Mouse (Mus musculus): ENCODE data around the gene Gm20388. TPM values are rescaled to one million over a fixed set of nuclear protein-coding genes. Genes with fewer than 3 reads are reported as not detected.

The Gm20388 gene
- polyA plus RNA-seq, 1 experiment from 2014 or later: 8.3 TPM

- Histone ChIP-seq H3K36me3 (ENCODE audit: control insufficient read depth, insufficient read depth, low read length) (0 out of 2 replicates have a peak, but pooled peaks cover 4% of the 10 kb centered on the region), H3K4me1 (replicated peaks; ENCODE audit: control insufficient read depth, insufficient read depth, low read length) (peaks cover 19% of the 10 kb centered on the region), H3K27me3 (replicated peaks; ENCODE audit: control insufficient read depth, insufficient read depth, low read length) (no peaks in the 10 kb centered on the region), H3K9ac (ENCODE audit: low read length) (no peak overlapping the region), H3K27ac (ENCODE audit: low read depth) (no peak overlapping the region), H3K4me3 (ENCODE audit: low read depth, low read length) (no peak overlapping the region), H3K9me3 (ENCODE audit: control insufficient read depth, low read length) (no peaks in the 10 kb centered on the region), H3K4me2 (ENCODE audit: low read length) (no peak overlapping the region)
- 31% methylated on average over 4 of the region's 4 CpGs for WGBS
- DNase-seq (ENCODE audit: low spot score): no peak
- no peak for ATAC-seq (replicated peaks; ENCODE audit: low FRiP score, low TSS enrichment, low read depth)
These were observed 3027.9 kb downstream of the Gm20388 start for GRCm38 (mm10) chr8:122938591-122938990.

GRCm38 (mm10) chr8:122942803-122943713 lies 3032.4 kb downstream of the Gm20388 start:
- no peak for ATAC-seq (replicated peaks; ENCODE audit: low FRiP score, low TSS enrichment, low read depth)
- 73% methylated on average over 9 of the region's 9 CpGs for WGBS
- DNase-seq (ENCODE audit: low spot score): no peak
- no peak overlapping the region for H3K27ac ChIP-seq (ENCODE audit: low read depth)
- peaks cover 11% of the 10 kb centered on the region for H3K4me1 ChIP-seq (replicated peaks; ENCODE audit: control insufficient read depth, insufficient read depth, low read length)
- H3K4me3 ChIP-seq (ENCODE audit: low read depth, low read length): no peak overlapping the region
- 0 out of 2 replicates have a peak, but pooled peaks cover 4% of the 10 kb centered on the region for H3K36me3 ChIP-seq (ENCODE audit: control insufficient read depth, insufficient read depth, low read length)
- H3K9me3 ChIP-seq (ENCODE audit: control insufficient read depth, low read length): no peaks in the 10 kb centered on the region
- no peak overlapping the region for H3K9ac ChIP-seq (ENCODE audit: low read length)
- H3K4me2 ChIP-seq (ENCODE audit: low read length): no peak overlapping the region
- no peaks in the 10 kb centered on the region for H3K27me3 ChIP-seq (replicated peaks; ENCODE audit: control insufficient read depth, insufficient read depth, low read length)

GRCm38 (mm10) chr8:122945775-122946174 lies 3035.1 kb downstream of the Gm20388 start:
- no peaks in the 10 kb centered on the region for H3K9me3 ChIP-seq (ENCODE audit: control insufficient read depth, low read length)
- 78% methylated on average over 2 of the region's 2 CpGs for WGBS
- DNase-seq (ENCODE audit: low spot score) (no peak), ATAC-seq (replicated peaks; ENCODE audit: low FRiP score, low TSS enrichment, low read depth) (no peak)
- H3K27ac ChIP-seq (ENCODE audit: low read depth): no peak overlapping the region
- no peak overlapping the region for H3K9ac ChIP-seq (ENCODE audit: low read length)
- no peaks in the 10 kb centered on the region for H3K27me3 ChIP-seq (replicated peaks; ENCODE audit: control insufficient read depth, insufficient read depth, low read length)
- H3K36me3 ChIP-seq (ENCODE audit: control insufficient read depth, insufficient read depth, low read length): 0 out of 2 replicates have a peak, but pooled peaks cover 4% of the 10 kb centered on the region
- no peak overlapping the region for H3K4me3 ChIP-seq (ENCODE audit: low read depth, low read length)
- H3K4me2 ChIP-seq (ENCODE audit: low read length): no peak overlapping the region
- peaks cover 8% of the 10 kb centered on the region for H3K4me1 ChIP-seq (replicated peaks; ENCODE audit: control insufficient read depth, insufficient read depth, low read length)

GRCm38 (mm10) chr8:122949701-122950100 lies 3039.1 kb downstream of the Gm20388 start:
- 77% methylated on average over 5 of the region's 5 CpGs for WGBS
- H3K27ac ChIP-seq (ENCODE audit: low read depth): no peak overlapping the region
- H3K9me3 ChIP-seq (ENCODE audit: control insufficient read depth, low read length): no peaks in the 10 kb centered on the region
- no peaks in the 10 kb centered on the region for H3K27me3 ChIP-seq (replicated peaks; ENCODE audit: control insufficient read depth, insufficient read depth, low read length)
- no peak overlapping the region for H3K4me2 ChIP-seq (ENCODE audit: low read length)
- no peak for DNase-seq (ENCODE audit: low spot score)
- peaks cover 8% of the 10 kb centered on the region for H3K4me1 ChIP-seq (replicated peaks; ENCODE audit: control insufficient read depth, insufficient read depth, low read length)
- H3K4me3 ChIP-seq (ENCODE audit: low read depth, low read length): no peak overlapping the region
- H3K9ac ChIP-seq (ENCODE audit: low read length): no peak overlapping the region
- no peaks in the 10 kb centered on the region for H3K36me3 ChIP-seq (ENCODE audit: control insufficient read depth, insufficient read depth, low read length)
- ATAC-seq (replicated peaks; ENCODE audit: low FRiP score, low TSS enrichment, low read depth): no peak

GRCm38 (mm10) chr8:122951456-122951855 lies 3040.8 kb downstream of the Gm20388 start:
- Histone ChIP-seq H3K9me3 (ENCODE audit: control insufficient read depth, low read length) (no peaks in the 10 kb centered on the region), H3K9ac (ENCODE audit: low read length) (no peak overlapping the region), H3K27ac (ENCODE audit: low read depth) (no peak overlapping the region), H3K36me3 (ENCODE audit: control insufficient read depth, insufficient read depth, low read length) (no peaks in the 10 kb centered on the region), H3K4me3 (ENCODE audit: low read depth, low read length) (no peak overlapping the region), H3K27me3 (replicated peaks; ENCODE audit: control insufficient read depth, insufficient read depth, low read length) (no peaks in the 10 kb centered on the region), H3K4me1 (replicated peaks; ENCODE audit: control insufficient read depth, insufficient read depth, low read length) (peaks cover 8% of the 10 kb centered on the region), H3K4me2 (ENCODE audit: low read length) (no peak overlapping the region)
- ATAC-seq (replicated peaks; ENCODE audit: low FRiP score, low TSS enrichment, low read depth) (no peak), DNase-seq (ENCODE audit: low spot score) (no peak)
- 84% methylated on average over 5 of the region's 5 CpGs for WGBS

GRCm38 (mm10) chr8:122953028-122953427 lies 3042.4 kb downstream of the Gm20388 start:
- Histone ChIP-seq H3K4me2 (ENCODE audit: low read length) (no peak overlapping the region), H3K9me3 (ENCODE audit: control insufficient read depth, low read length) (no peaks in the 10 kb centered on the region), H3K4me3 (ENCODE audit: low read depth, low read length) (no peak overlapping the region), H3K9ac (ENCODE audit: low read length) (no peak overlapping the region), H3K27ac (ENCODE audit: low read depth) (no peak overlapping the region), H3K27me3 (replicated peaks; ENCODE audit: control insufficient read depth, insufficient read depth, low read length) (no peaks in the 10 kb centered on the region), H3K4me1 (replicated peaks; ENCODE audit: control insufficient read depth, insufficient read depth, low read length) (peaks cover 12% of the 10 kb centered on the region), H3K36me3 (ENCODE audit: control insufficient read depth, insufficient read depth, low read length) (no peaks in the 10 kb centered on the region)
- ATAC-seq (replicated peaks; ENCODE audit: low FRiP score, low TSS enrichment, low read depth) (no peak), DNase-seq (ENCODE audit: low spot score) (no peak)
- WGBS: 89% methylated on average over 6 of the region's 6 CpGs

GRCm38 (mm10) chr8:122954090-122954799 lies 3043.6 kb downstream of the Gm20388 start:
- 75% methylated on average over 3 of the region's 3 CpGs for WGBS
- Histone ChIP-seq H3K9ac (ENCODE audit: low read length) (no peak overlapping the region), H3K36me3 (ENCODE audit: control insufficient read depth, insufficient read depth, low read length) (no peaks in the 10 kb centered on the region), H3K27ac (ENCODE audit: low read depth) (no peak overlapping the region), H3K4me2 (ENCODE audit: low read length) (no peak overlapping the region), H3K9me3 (ENCODE audit: control insufficient read depth, low read length) (no peaks in the 10 kb centered on the region), H3K27me3 (replicated peaks; ENCODE audit: control insufficient read depth, insufficient read depth, low read length) (no peaks in the 10 kb centered on the region), H3K4me1 (replicated peaks; ENCODE audit: control insufficient read depth, insufficient read depth, low read length) (peaks cover 8% of the 10 kb centered on the region), H3K4me3 (ENCODE audit: low read depth, low read length) (no peak overlapping the region)
- DNase-seq (ENCODE audit: low spot score) (no peak), ATAC-seq (replicated peaks; ENCODE audit: low FRiP score, low TSS enrichment, low read depth) (no peak)

GRCm38 (mm10) chr8:122955195-122955594 lies 3044.6 kb downstream of the Gm20388 start:
- H3K4me1 ChIP-seq (replicated peaks; ENCODE audit: control insufficient read depth, insufficient read depth, low read length): peaks cover 4% of the 10 kb centered on the region; the same call in 1 of the 2 replicates
- no peak overlapping the region for H3K9ac ChIP-seq (ENCODE audit: low read length)
- H3K27ac ChIP-seq (ENCODE audit: low read depth): no peak overlapping the region
- H3K36me3 ChIP-seq (ENCODE audit: control insufficient read depth, insufficient read depth, low read length): no peaks in the 10 kb centered on the region
- no peak overlapping the region for H3K4me3 ChIP-seq (ENCODE audit: low read depth, low read length)
- DNase-seq (ENCODE audit: low spot score): no peak
- H3K27me3 ChIP-seq (replicated peaks; ENCODE audit: control insufficient read depth, insufficient read depth, low read length): no peaks in the 10 kb centered on the region
- no peak overlapping the region for H3K4me2 ChIP-seq (ENCODE audit: low read length)
- ATAC-seq (replicated peaks; ENCODE audit: low FRiP score, low TSS enrichment, low read depth): no peak
- H3K9me3 ChIP-seq (ENCODE audit: control insufficient read depth, low read length): no peaks in the 10 kb centered on the region
